Comparison of ENCODE assay signal across 8 mouse cellular contexts in genomic region chr16:94472515-94472951, GRCm38 (mm10). TPM values are rescaled to one million over a fixed set of nuclear protein-coding genes. Genes with fewer than 3 reads are reported as not detected.
A peak's percentile ranks its signal among the peaks of the same experiment; 100 is the strongest.
DNase-seq lines count a peak whose midpoint lies in the region; ATAC-seq and TF ChIP-seq lines count a peak whose summit lies in the region.
"Had no signal": no experiment of that assay in that cellular context is flagged by ENCODE, and none has a peak within 500 bp of the region (broad histone marks: within the 10 kb centered on the region; RNA-seq: fewer than 3 reads in every experiment).

No protein-coding gene starts in this region.

- H3K4me1 ChIP-seq in hindbrain, embryonic 15.5 days (replicated peaks), result peaks cover 21% of the 10 kb centered on the region
- 0 out of 2 replicates have a peak, but pooled peaks cover 7% of the 10 kb centered on the region for H3K4me1 ChIP-seq in limb, embryonic 13.5 days
- H3K4me1 ChIP-seq: liver, embryonic 15.5 days had no signal

- peaks cover 45% of the 10 kb centered on the region for H3K36me3 ChIP-seq in hindbrain, embryonic 15.5 days
- H3K36me3 ChIP-seq in limb, embryonic 13.5 days, result peaks cover 48% of the 10 kb centered on the region

- H3K27ac ChIP-seq in hindbrain, embryonic 15.5 days (replicated peaks), result peak overlapping the region; percentile 79
- H3K27ac ChIP-seq in limb, embryonic 13.5 days, result peak overlapping the region; percentile 48; the same call in 1 of the 2 replicates
- H3K27ac ChIP-seq: liver, embryonic 15.5 days had no signal

- H3K27me3 ChIP-seq in hindbrain, embryonic 15.5 days, result no peaks in the 10 kb centered on the region
- H3K27me3 ChIP-seq in limb, embryonic 13.5 days, result no peaks in the 10 kb centered on the region
- H3K27me3 ChIP-seq: liver, embryonic 15.5 days had no signal

- H3K4me3 ChIP-seq in hindbrain, embryonic 15.5 days, result no peak overlapping the region
- H3K4me3 ChIP-seq in limb, embryonic 13.5 days, result no peak overlapping the region
- H3K4me3 ChIP-seq: liver, embryonic 15.5 days had no signal

- peak; percentile 18; the same call in 1 of the 2 replicates for TF ChIP-seq CTCF in brain, embryonic 14.5 days (IDR thresholded peaks at IDR 0.05; ENCODE audit: borderline replicate concordance, extremely low read depth, insufficient read depth, insufficient read length)

- peak; percentile 44 for DNase-seq in adrenal gland, adult 2 months
- DNase-seq in brain, embryonic 14.5 days (ENCODE audit: low read depth), result peak; percentile 95
- DNase-seq in frontal cortex, adult 2 months (ENCODE audit: extremely low spot score in 1 of 2, low spot score in 1 of 2), result peak; percentile 87
- DNase-seq in right cerebral cortex, adult 18-20 months, result peak; percentile 92

- ATAC-seq in hindbrain, embryonic 15.5 days (ENCODE audit: low FRiP score, low read depth), result peak; percentile 82
- ATAC-seq in limb, embryonic 13.5 days (ENCODE audit: low FRiP score, low read depth), result 0 out of 2 replicates have a peak, but pooled peaks have one; percentile 35
- no peak for ATAC-seq in erythroblast, adult 5-6 weeks (replicated peaks; ENCODE audit: low FRiP score, poor library complexity, severe bottlenecking)

- no peak overlapping the region for H3K9ac ChIP-seq in hindbrain, embryonic 15.5 days
- H3K9ac ChIP-seq in limb, embryonic 13.5 days, result no peak overlapping the region
- H3K9ac ChIP-seq: liver, embryonic 15.5 days had no signal

- no peak for TF ChIP-seq POLR2A in brain, embryonic 14.5 days (IDR thresholded peaks at IDR 0.05; ENCODE audit: borderline replicate concordance, extremely low read depth, insufficient read depth, insufficient read length, poor library complexity, severe bottlenecking)

- 34% methylated on average over 8 of the region's 8 CpGs for WGBS in hindbrain, embryonic 15.5 days
- WGBS in limb, embryonic 13.5 days, result 63% methylated on average over 8 of the region's 8 CpGs

- H3K9me3 ChIP-seq in hindbrain, embryonic 15.5 days, result no peaks in the 10 kb centered on the region
- no peaks in the 10 kb centered on the region for H3K9me3 ChIP-seq in limb, embryonic 13.5 days
- H3K9me3 ChIP-seq: liver, embryonic 15.5 days had no signal

- no peak overlapping the region for H3K4me2 ChIP-seq in hindbrain, embryonic 15.5 days
- no peak overlapping the region for H3K4me2 ChIP-seq in limb, embryonic 13.5 days (replicated peaks)
- H3K4me2 ChIP-seq: liver, embryonic 15.5 days had no signal

RNA-seq across cellular contexts. Expression of gene Vps26c, which starts 54.1 kb away (rescaled TPM):
- total RNA-seq in adrenal gland, adult 2 months (2021), result 10 to 100 TPM; 53.7 to 58.8 TPM
- 24.1 and 25.1 TPM in 2 replicates for polyA plus RNA-seq in adrenal gland, adult 2 months (2012; rRNA removed)
- 72.5 and 83.3 TPM in 2 replicates for polyA plus RNA-seq in brain, embryonic 14.5 days (2012; rRNA removed)
- 45.7 and 47.6 TPM in 2 replicates for polyA plus RNA-seq in frontal cortex, adult 2 months (2012; rRNA removed)
- 86.9 and 88.7 TPM in 2 replicates for polyA plus RNA-seq in hindbrain, embryonic 15.5 days (2015; fragmentation: Nextera tagmentation; extraction: Ambion mirVana)
- polyA plus RNA-seq in limb, embryonic 13.5 days (2015; fragmentation: Nextera tagmentation; extraction: Ambion mirVana), result 55.2 and 60.2 TPM in 2 replicates
- total RNA-seq in erythroblast, adult 5-6 weeks (2015; ENCODE audit: low replicate concordance), result 5.2 and 8.4 TPM in 2 replicates
- 4.5 and 19.8 TPM in 2 replicates for total RNA-seq in erythroblast, adult 5-6 weeks (2017; ENCODE audit: low replicate concordance)

Comparison
In these comparisons a context has a peak if more than half of its experiments do, and no peak if none do; other contexts are left out.
1. DNase-seq: peak in every context shown above with its lines; median percentile 95 in brain, embryonic 14.5 days; 92 in right cerebral cortex, adult 18-20 months; 87 in frontal cortex, adult 2 months; 44 in adrenal gland, adult 2 months.